Mouse (Mus musculus) testis, adult 2 months (tissue): ENCODE data around the gene Metrn.

Experiments used
- CTCF ChIP-seq: fragments of 200-500 bp; IDR thresholded peaks from 2 replicates; pipeline ENCODE4 v1.5.1; 2012; ENCODE audit warnings: low read depth, mild to moderate bottlenecking, inconsistent platforms, low read length, moderate library complexity; ENCODE audit not compliant: control insufficient read depth, insufficient read depth, insufficient replicate concordance
- POLR2A ChIP-seq: fragments of 200-500 bp; IDR thresholded peaks from 2 replicates; pipeline ENCODE4 v1.6.1; 2012; ENCODE audit warnings: low read depth, mild to moderate bottlenecking, inconsistent platforms, low read length, moderate library complexity; ENCODE audit not compliant: control insufficient read depth

- TF ChIP-seq POLR2A (no peak), CTCF (no peak)
These were observed 12.1 kb upstream of the Metrn start, which contains the start of gene Fbxl16 for GRCm38 (mm10) chr17:25808789-25809605.
